Mouse (Mus musculus): ENCODE results near the gene Pcca. TPM values are rescaled to one million over a fixed set of nuclear protein-coding genes. Genes with fewer than 3 reads are reported as not detected.
A peak's percentile ranks its signal among the peaks of the same experiment; 100 is the strongest.

The Pcca gene
- polyA plus RNA-seq, 1 experiment from 2014 or later, result 23.8 TPM

DNA sequence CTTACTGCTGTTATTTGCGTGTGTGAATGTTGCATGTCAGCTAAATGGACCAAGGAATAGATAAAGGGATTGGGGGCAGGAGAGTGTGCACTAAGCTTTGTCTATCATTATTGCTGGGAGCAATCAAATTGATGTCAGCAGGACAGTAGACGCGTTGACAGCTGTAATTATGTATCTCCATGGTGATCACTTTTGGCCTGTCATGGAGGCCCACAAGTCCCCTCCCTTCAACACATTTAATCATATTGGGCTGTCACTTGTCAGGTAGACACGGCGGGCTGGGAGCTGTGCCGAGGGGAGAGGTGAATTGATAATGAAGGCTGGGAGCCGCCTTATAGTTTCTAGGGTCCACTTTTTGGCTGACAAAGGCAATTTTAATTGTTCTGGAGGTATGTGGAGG, 153.3 kb downstream of the Pcca start:
- no peak overlapping the region for H3K27ac ChIP-seq (ENCODE audit: low read depth)
- H3K4me2 ChIP-seq, result no peak overlapping the region
- DNase-seq, result no peak
- H3K4me1 ChIP-seq (ENCODE audit: insufficient read depth), result peaks cover 3% of the 10 kb centered on the region; the same call in 1 of the 2 replicates
- H3K4me3 ChIP-seq (ENCODE audit: low read depth, low read length), result no peak overlapping the region
- ATAC-seq (ENCODE audit: insufficient read depth), result no peak
- no peaks in the 10 kb centered on the region for H3K9me3 ChIP-seq (ENCODE audit: low read depth, low read length)
- WGBS, result 75% methylated on average over 7 of the region's 7 CpGs
- H3K36me3 ChIP-seq (ENCODE audit: insufficient read depth), result no peaks in the 10 kb centered on the region
- no peak overlapping the region for H3K9ac ChIP-seq
- no peaks in the 10 kb centered on the region for H3K27me3 ChIP-seq (ENCODE audit: insufficient read depth, low read length)
- TF ChIP-seq CTCF (IDR thresholded peaks at IDR 0.05; ENCODE audit: low read depth), result no peak

DNA sequence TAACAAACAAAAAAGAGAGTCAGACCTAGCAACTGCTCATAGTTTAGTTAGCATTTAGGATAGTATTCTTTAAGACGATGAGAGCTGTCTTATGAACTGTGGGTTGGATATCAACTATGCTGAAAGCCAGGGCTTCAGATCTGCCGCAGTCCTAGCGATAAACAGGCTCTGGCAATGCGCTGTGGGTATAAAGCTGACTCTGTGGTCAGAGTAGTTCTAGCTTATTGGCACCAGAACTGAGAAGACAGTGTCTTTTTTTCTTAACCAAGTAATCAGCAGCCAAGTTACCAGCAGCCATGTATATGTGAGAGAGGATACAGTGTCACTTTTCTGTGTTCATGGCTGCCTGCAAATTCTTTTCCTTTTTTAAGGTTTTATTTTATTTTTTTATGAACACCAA, 154.3 kb downstream of the Pcca start:
- Histone ChIP-seq H3K4me2 (no peak overlapping the region), H3K27me3 (ENCODE audit: insufficient read depth, low read length) (no peaks in the 10 kb centered on the region), H3K4me1 (ENCODE audit: insufficient read depth) (peaks cover 3% of the 10 kb centered on the region; the same call in 1 of the 2 replicates), H3K36me3 (ENCODE audit: insufficient read depth) (no peaks in the 10 kb centered on the region), H3K9ac (no peak overlapping the region), H3K27ac (ENCODE audit: low read depth) (no peak overlapping the region), H3K9me3 (ENCODE audit: low read depth, low read length) (no peaks in the 10 kb centered on the region), H3K4me3 (ENCODE audit: low read depth, low read length) (no peak overlapping the region)
- DNase-seq, result no peak
- TF ChIP-seq CTCF (IDR thresholded peaks at IDR 0.05; ENCODE audit: low read depth), result no peak
- no peak for ATAC-seq (ENCODE audit: insufficient read depth)
- WGBS, result 88% methylated on average over 4 of the region's 4 CpGs

DNA sequence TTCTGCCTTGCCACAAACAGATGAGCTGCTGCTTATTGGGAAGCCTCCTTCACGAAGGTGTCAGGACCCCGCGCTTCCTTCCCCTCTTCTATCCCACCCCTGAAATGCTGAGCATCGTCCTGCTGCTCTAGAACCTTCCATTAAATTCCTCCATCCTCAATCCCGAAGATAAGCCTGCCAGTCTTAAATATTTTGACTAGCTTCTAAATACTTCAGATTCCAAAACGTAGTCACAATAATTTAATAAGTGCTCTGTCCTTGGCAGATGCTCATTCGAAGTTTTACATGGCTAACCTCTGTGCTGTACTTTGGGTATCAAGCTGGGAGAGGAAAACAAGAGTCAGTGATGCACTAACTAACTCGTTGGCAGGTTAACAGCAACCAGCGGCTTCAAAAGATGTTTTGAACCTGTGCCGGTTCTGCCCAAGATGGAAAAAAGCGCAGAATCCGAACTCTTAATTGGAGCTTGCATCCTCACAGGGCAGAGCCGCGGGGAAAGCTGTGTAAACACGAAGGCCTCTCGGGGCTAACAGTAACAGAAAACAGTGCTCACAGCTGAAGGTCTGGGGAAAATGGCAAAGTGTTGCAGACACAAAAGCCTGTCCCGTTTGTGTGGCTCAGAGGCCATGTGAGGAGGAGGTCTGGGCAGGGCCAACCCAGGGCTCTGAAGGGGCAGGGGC, 155.2 kb downstream of the Pcca start:
- ATAC-seq (ENCODE audit: insufficient read depth) (no peak), DNase-seq (no peak)
- Histone ChIP-seq H3K9ac (no peak overlapping the region), H3K36me3 (ENCODE audit: insufficient read depth) (no peaks in the 10 kb centered on the region), H3K4me2 (no peak overlapping the region), H3K4me1 (ENCODE audit: insufficient read depth) (peaks cover 3% of the 10 kb centered on the region; the same call in 1 of the 2 replicates), H3K9me3 (ENCODE audit: low read depth, low read length) (no peaks in the 10 kb centered on the region), H3K27me3 (ENCODE audit: insufficient read depth, low read length) (no peaks in the 10 kb centered on the region), H3K27ac (ENCODE audit: low read depth) (no peak overlapping the region), H3K4me3 (ENCODE audit: low read depth, low read length) (no peak overlapping the region)
- WGBS, result 57% methylated on average over 17 of the region's 17 CpGs
- TF ChIP-seq CTCF (IDR thresholded peaks at IDR 0.05; ENCODE audit: low read depth), result no peak

DNA sequence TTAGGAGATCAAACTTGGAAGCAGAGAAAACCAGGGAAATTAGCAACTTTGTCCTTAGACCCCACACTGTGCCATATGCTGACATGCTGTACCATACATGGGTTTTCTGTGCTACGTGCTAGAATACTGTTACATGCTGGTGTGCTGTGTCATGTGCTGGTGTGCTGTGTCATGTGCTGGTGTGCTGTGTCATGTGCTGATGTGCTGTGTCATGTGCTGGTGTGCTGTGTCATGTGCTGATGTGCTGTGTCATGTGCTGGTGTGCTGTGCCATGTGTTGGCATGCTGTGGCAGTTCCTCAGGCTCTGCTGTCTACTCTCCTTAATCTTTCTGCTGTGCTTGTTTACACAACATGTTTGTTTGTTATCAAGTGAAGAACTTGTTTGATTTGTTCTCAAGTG, 157.4 kb downstream of the Pcca start:
- ATAC-seq (ENCODE audit: insufficient read depth), result no peak
- no peak for TF ChIP-seq CTCF (IDR thresholded peaks at IDR 0.05; ENCODE audit: low read depth)
- DNase-seq, result no peak
- peaks cover 3% of the 10 kb centered on the region; the same call in 1 of the 2 replicates for H3K4me1 ChIP-seq (ENCODE audit: insufficient read depth)
- no peaks in the 10 kb centered on the region for H3K27me3 ChIP-seq (ENCODE audit: insufficient read depth, low read length)
- no peaks in the 10 kb centered on the region for H3K36me3 ChIP-seq (ENCODE audit: insufficient read depth)
- H3K4me2 ChIP-seq, result no peak overlapping the region
- no peak overlapping the region for H3K9ac ChIP-seq
- WGBS, result 97% methylated on average over 1 of the region's 1 CpGs
- no peak overlapping the region for H3K4me3 ChIP-seq (ENCODE audit: low read depth, low read length)
- H3K27ac ChIP-seq (ENCODE audit: low read depth), result no peak overlapping the region
- H3K9me3 ChIP-seq (ENCODE audit: low read depth, low read length), result no peaks in the 10 kb centered on the region

DNA sequence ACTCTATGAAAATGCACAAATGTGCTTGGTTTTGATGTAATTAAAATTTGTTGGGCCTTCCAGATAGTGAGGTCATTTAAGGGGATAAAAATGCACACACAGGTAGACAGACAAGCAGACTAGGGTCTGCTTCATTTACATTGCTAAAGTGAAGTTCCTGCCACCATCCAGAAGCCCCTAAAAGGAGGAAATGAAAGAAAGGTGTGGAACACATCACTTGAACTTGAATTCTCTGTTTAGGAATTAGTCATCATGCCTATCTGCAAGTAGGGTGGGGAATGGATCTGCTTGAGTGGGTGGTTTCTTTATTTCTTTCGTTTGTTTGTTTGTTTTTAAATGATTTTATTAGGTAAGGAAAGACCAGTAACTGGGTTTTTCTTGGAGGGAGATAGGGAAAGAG, 166.2 kb downstream of the Pcca start:
- WGBS, result 61% methylated on average over 1 of the region's 1 CpGs
- no peak for ATAC-seq (ENCODE audit: insufficient read depth)
- no peaks in the 10 kb centered on the region for H3K36me3 ChIP-seq (ENCODE audit: insufficient read depth)
- no peak for DNase-seq
- H3K4me1 ChIP-seq (ENCODE audit: insufficient read depth), result no peaks in the 10 kb centered on the region
- H3K9me3 ChIP-seq (ENCODE audit: low read depth, low read length), result no peaks in the 10 kb centered on the region
- no peaks in the 10 kb centered on the region for H3K27me3 ChIP-seq (ENCODE audit: insufficient read depth, low read length)
- no peak overlapping the region for H3K9ac ChIP-seq
- no peak overlapping the region for H3K4me3 ChIP-seq (ENCODE audit: low read depth, low read length)
- TF ChIP-seq CTCF (IDR thresholded peaks at IDR 0.05; ENCODE audit: low read depth), result no peak
- H3K27ac ChIP-seq (ENCODE audit: low read depth), result no peak overlapping the region
- no peak overlapping the region for H3K4me2 ChIP-seq

DNA sequence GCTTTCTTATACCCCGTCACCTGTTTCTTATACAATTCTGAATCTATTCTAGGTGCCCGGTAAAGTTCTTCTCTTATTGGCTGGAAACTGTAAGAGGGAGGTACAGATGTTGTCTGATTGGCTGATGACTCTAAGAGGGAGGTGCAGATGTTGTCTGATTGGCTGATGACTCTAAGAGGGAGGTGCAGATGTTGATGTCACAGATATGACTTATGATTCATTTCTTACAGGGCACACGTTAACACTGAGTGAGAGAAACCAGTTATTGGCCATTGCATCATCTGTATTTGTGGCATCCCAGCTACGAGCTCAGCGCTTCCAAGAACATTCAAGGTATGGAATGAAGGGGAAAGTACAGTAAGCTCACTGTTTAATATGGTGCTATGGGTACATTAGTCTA, 179.7 kb downstream of the Pcca start:
- Histone ChIP-seq H3K4me2 (no peak overlapping the region), H3K9me3 (ENCODE audit: low read depth, low read length) (no peaks in the 10 kb centered on the region), H3K4me3 (ENCODE audit: low read depth, low read length) (no peak overlapping the region), H3K36me3 (ENCODE audit: insufficient read depth) (no peaks in the 10 kb centered on the region), H3K27me3 (ENCODE audit: insufficient read depth, low read length) (no peaks in the 10 kb centered on the region), H3K9ac (no peak overlapping the region), H3K27ac (ENCODE audit: low read depth) (no peak overlapping the region), H3K4me1 (ENCODE audit: insufficient read depth) (no peaks in the 10 kb centered on the region)
- ATAC-seq (ENCODE audit: insufficient read depth) (no peak), DNase-seq (no peak)
- WGBS, result 89% methylated on average over 5 of the region's 5 CpGs
- no peak for TF ChIP-seq CTCF (IDR thresholded peaks at IDR 0.05; ENCODE audit: low read depth)

DNA sequence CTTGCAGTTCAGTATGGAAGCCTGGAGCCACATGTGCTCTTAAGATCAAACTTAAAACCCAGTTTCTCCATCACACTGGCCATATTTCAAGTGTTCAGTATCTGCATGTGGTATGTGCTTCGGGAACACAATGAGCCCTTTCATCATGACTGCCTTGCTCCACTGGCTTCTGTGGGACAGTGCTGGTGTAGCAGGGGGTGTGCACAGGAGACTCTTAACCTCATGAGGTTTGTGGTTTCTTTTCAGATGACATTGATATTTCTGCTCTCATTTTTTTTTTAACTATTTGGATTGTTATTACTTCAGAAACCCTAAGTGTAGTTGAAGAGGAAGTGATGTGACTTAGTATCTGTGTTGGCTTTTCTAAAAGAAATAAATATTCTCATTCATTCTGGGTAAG, 180.8 kb downstream of the Pcca start:
- Histone ChIP-seq H3K4me1 (ENCODE audit: insufficient read depth) (no peaks in the 10 kb centered on the region), H3K36me3 (ENCODE audit: insufficient read depth) (no peaks in the 10 kb centered on the region), H3K27ac (ENCODE audit: low read depth) (no peak overlapping the region), H3K4me2 (no peak overlapping the region), H3K27me3 (ENCODE audit: insufficient read depth, low read length) (no peaks in the 10 kb centered on the region), H3K9me3 (ENCODE audit: low read depth, low read length) (no peaks in the 10 kb centered on the region), H3K4me3 (ENCODE audit: low read depth, low read length) (no peak overlapping the region), H3K9ac (no peak overlapping the region)
- 0 out of 2 replicates have a peak, but pooled peaks have one; percentile 44 for ATAC-seq (ENCODE audit: insufficient read depth)
- WGBS, result 55% methylated on average over 1 of the region's 1 CpGs
- no peak for DNase-seq
- TF ChIP-seq CTCF (IDR thresholded peaks at IDR 0.05; ENCODE audit: low read depth), result no peak

Data from lung, embryonic 14.5 days (tissue).